Mouse (Mus musculus): ENCODE results near the gene Ryr1.
"Not testable (repeated sequence)": the region's sequence is repeated elsewhere in the genome, so short reads cannot be mapped to it uniquely, and the experiment has no call there.

Ryr1 gene

DNA sequence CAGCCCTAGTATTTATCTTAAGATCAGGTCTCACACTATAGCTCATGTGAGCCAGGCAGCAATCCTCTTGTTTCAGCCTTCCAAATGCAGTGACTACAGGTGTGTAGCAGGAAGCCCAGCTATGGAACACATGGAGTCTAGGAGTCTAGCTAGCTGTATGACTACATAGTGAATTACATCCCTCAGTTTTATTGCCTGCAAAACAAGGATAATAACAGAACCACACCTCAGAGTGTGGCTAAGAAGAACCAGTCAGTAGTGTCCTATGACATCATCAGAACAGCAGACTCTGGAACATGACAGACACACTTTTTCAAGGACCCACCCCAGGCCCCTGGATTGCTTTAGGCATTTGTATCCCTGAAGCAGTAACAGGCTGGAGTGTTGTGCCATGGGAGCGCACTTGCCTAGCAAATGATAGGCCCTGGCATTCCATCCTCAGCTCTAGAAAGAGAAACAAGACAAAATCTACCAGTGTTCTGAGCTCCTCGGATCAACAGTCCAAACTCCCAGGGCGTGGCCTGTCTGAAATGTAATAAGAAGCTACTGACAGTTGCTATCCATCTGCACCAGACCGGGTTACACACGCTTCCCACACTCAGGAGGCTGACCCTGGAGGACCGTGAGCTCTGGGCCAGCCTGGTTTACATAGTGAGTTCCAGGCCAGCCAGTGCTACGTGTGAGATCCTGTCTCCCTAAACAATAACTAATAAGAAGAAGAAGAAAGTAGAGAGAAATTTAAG, 21.8 kb upstream of the Ryr1 start:
- DNase-seq (ENCODE audit: low spot score): no peak

DNA sequence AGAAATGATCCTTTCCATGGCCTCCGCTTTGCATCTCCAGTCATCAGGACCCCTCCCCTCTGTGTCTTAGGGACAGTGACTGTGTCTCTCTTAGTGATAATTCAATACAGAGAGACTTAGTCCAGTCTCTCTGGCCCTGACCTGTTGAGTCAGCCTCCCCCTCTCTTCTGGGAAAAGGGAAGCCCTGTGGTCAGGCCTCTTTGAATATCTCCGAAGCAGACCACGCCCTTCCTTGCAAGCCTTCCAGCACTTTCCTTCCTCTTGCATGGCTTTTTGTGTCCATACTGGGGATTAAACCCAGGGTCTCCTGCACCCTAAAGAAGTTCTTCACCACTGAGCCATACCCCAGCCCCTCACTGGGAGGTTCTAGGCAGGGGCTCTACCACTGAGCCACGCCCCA, 19.0 kb upstream of the Ryr1 start:
- no peak for DNase-seq (ENCODE audit: low spot score)

- no peak for DNase-seq (ENCODE audit: low spot score)
Measured at GRCm38 (mm10) chr7:29141416-29141815, 16.4 kb upstream of the Ryr1 start.

DNA sequence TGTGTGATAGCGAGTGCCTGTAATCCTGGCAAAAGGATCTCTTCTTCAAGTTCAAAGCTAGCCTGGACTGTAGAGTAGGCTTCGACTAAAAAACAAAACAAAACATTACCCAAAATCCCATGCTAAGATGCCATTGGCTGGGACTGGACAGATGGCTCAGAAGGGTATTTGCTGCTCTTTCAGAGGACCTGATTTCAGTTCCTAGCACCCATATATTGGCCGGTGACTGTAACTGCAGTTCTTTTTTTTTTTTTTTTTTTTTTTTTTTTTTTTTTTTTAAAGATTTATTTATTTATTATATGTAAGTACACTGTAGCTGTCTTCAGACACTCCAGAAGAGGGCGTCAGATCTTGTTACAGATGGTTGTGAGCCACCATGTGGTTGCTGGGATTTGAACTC, 14.3 kb upstream of the Ryr1 start:
- DNase-seq (ENCODE audit: low spot score): not testable (repeated sequence)

DNA sequence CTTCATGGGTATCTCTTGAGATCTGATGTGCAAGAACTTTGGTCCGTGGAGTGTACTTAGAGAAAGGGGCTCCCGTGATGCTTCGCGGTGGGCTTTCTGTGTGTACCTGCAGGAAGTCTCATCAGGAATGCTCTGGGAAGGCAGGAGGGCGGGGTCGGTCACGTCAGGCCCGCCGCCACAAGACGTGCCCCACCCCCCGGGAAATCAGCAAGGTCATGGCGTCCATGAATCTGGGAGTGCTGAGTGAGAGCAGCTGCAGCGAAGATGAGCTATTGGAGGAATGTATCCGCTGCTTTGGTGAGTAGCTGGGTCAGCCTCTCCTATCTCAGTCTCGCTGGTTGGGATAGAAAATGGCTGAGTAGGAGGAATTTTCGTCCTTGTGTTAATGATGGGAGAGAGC, 12.4 kb upstream of the Ryr1 start:
- DNase-seq (ENCODE audit: low spot score): no peak

DNA sequence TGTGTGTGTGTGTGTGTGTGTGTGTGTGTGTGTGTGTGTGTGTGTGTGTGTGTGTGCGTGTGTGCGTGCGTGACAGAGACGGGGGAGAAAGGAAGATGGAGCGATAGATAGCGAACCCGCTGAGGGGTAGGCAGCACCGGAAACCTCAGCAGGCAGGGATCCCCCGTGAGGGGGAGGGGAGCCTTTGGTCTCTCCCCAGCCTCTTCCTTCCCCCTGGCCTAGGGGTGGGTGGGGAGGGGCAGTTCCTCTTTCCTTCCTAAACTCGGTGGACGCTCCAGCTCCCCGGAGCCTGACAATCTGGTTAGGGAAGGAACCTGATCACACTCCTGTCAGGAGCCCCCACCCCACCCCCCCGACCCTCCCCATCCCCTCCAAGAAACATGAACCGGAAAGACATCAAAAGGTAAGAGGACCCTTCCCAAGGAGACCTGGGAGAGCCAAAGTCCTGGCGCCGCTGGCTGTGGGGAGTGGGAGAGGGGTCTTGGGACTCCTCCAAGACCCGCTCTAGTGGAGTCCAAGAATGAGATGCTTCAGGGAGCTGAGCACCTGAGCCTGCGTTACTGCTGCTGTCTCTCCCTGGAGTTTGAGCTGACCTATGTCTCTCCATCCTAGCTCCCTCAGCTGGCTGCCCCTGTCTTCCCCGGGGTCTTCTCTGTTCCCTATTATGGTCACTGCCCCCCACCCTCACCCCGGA, 9.9 kb upstream of the Ryr1 start, which contains the start of gene Rasgrp4:
Gene Rasgrp4, plus strand, starts transcription at position 159 of the 694 bp plus-strand sequence.
- no peak for DNase-seq (ENCODE audit: low spot score)

DNA sequence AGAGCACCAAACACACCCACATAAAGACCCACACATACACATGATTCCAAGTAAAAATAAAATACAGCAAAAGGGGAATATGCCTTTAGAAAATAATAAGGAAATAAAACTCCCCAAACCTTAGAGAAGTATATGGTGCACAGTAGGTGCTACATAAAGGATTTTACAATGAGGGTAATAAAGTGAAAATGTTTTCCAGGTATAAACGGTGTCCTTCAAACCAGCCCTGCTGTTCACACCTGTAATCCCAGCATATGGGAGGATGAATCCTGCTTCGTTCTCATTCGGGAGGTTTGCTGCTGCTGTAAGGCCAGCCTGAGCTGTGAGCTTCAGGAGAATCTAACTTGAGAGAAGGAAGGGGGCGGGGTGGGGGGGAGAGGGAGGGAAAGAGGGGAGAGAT, 9.3 kb upstream of the Ryr1 start:
- no peak for DNase-seq (ENCODE audit: low spot score)

DNA sequence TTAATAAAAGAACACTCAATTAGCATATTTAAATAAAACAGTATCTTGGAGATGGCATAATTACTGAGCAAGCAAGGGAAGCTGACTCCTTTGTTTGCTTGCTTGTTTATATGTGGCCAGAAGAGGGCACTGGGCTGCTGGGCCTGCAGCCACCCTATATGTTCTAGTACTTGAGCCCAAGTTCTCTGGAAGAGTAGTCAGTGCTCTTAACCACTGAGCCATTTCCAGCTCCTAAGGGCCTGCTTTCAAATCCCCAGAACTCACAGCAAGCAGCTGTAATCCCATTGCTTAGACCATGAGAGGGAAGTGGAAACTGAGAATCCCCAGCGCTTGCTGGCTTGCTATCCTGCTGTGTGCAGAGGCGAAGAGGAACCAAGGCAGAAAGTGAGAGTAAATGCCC, 3.7 kb upstream of the Ryr1 start:
- DNase-seq (ENCODE audit: low spot score): no peak

- DNase-seq (ENCODE audit: low spot score): peak; percentile 46
Measured at GRCm38 (mm10) chr7:29126173-29126915, 1.4 kb upstream of the Ryr1 start.

DNA sequence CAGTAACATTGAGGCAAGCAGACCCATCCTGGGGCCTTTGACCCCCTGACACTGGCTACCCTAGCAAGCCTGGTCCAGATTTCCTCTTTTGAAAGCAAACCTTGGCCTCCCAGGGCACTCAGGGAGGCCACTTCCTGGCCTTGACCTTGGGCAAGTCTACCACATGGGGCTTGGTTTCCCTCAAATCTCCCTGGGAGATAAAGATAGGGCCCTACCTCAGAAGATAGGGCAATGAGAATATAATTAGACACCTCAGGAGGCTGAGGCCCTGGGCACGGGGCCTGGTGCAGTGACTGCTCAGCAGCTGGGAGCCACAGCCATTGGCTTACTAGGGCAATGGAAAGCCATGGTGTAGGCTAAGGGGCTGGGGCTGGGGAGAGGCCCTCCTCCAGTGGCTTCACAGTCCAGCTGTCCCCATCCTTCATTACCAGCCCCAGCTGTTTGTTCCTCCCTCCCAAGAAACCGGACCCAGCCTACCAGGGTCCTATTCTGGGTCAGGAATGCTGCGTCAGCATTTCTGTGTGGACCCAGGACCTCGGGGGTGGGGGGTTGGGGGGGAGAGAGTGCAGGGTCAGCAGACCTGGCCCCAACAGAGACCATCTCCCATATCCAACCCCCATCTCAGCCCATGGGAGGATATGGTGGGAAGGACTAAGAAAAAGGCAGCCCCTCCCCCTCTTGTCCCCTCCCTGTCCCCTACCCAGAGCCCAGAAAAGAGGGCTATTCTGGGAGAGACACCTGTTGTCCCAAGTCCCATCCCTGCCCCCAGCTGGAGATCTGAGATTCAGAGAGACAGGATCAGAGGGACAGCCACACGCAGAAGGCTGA, 1.2 kb downstream of the Ryr1 start:
- DNase-seq (ENCODE audit: low spot score): no peak

- DNase-seq (ENCODE audit: low spot score): no peak
Measured at GRCm38 (mm10) chr7:29122821-29123220, 2.2 kb downstream of the Ryr1 start.

DNA sequence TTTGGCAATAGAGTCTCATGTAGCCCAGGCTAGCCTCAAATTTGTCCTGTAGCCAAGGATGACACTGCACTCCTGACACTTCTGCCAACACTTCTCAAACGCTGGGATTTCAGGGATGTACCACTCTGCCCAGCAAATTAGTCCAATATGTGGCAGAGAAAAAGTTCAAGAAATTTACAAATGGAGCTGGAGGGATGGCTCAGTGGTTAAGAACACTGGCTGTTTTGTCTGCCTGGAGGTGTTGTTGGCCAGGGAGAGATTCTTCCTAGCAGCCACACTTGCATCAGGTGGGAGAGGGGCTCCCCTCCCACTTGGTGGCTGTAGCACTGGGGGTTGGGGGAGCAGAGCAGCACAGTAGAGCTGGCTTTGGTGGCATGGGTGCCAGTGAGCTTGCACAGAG, 5.5 kb downstream of the Ryr1 start:
- DNase-seq (ENCODE audit: low spot score): no peak

GRCm38 (mm10) chr7:29118142-29118851, 6.7 kb downstream of the Ryr1 start:
- no peak for DNase-seq (ENCODE audit: low spot score)

- DNase-seq (ENCODE audit: low spot score): peak; percentile 48
Measured at GRCm38 (mm10) chr7:29108992-29109955, 15.7 kb downstream of the Ryr1 start.

DNA sequence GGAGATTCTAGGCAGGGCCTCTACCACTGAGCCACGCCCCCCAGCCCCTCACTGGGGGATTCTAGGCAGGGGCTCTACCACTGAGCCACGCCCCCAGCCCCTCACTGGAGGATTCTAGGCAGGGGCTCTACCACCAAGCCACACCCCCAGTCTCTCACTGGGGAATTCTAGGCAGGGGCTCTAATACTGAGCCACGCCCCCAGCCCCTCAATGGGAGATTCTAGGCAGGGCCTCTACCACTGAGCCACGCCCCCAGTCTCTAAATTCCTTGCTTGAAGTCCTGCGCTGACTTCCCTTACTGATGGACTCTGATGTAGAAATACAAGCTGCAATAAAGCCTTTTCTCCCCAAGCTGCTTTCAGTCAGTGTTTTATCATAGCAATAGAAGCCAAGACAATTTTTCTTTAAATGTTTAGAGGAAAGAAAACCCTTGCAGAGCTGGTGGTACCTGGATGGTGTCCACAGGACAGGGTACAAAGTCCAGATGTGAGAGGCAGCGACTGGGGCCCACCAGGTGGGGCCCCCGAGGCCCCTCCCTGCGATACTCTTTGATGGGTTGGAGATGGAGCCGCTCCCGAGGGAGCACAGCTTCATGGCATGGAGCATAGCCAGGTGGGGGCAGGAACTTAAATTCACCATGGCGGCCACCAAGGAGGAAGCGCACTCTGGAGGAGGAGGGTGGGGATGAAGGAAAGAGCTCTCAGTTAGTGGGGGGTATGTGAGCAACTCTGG, 23.5 kb downstream of the Ryr1 start:
- DNase-seq (ENCODE audit: low spot score): no peak

GRCm38 (mm10) chr7:29097131-29097530, 27.8 kb downstream of the Ryr1 start:
- no peak for DNase-seq (ENCODE audit: low spot score)

DNA sequence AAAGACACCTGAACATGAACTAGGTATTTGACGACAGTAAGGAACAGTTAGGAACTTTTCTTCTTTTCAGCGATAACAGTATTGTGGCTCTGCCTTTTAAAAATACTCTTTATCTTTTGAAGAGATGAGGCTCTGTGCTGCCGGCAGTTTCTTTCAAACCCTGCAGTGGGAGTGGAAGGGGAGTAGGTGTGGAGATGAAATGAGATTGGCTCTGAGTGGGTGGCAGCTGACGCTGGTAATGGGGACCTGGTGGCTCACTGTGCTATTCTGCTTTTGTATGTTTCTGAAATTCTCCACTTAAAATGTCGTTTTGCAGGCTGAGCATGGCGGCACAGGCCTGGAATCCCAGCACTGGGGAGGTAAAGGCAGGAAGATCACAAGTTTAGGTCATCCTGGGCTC, 36.2 kb downstream of the Ryr1 start:
- no peak for DNase-seq (ENCODE audit: low spot score)

DNA sequence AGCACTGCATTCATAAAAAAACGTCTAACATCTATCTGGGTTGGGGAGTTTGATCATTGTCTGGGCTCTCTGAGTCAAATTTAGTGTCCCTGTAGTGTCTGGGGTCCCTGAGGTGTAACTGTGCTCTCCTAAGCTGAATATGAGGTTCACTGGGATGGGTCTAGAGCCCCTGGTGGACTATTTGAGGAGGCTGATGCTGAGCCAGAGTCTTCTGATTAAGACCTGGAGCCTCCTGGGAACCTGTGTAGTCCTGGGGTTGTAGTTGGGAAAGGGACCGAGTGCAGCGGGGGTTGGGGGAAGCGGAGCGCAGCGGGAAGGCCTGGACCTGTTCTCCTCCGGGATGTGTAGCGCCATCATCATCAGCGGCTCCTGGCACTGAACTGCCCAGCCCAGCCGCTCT, 38.1 kb downstream of the Ryr1 start:
- DNase-seq (ENCODE audit: low spot score): no peak

- DNase-seq (ENCODE audit: low spot score): no peak
Measured at GRCm38 (mm10) chr7:29085981-29086380, 39.0 kb downstream of the Ryr1 start.

GRCm38 (mm10) chr7:29084411-29084810, 40.6 kb downstream of the Ryr1 start:
- no peak for DNase-seq (ENCODE audit: low spot score)
